Mouse (Mus musculus) embryonic facial prominence, embryonic 14.5 days (tissue): ENCODE measurements around the gene Arhgef18. TPM values are rescaled to one million over a fixed set of nuclear protein-coding genes. Genes with fewer than 3 reads are reported as not detected.
A peak's percentile ranks its signal among the peaks of the same experiment; 100 is the strongest.

Experiments
- ATAC-seq: fragments of 200-750 bp; cut with Nextera tagmentation; 2 replicates; pipeline ENCODE4 v1.8.0; 2017; ENCODE audit warnings: low read depth, moderate number of reproducible peaks, moderate TSS enrichment
- DNase-seq: peaks from one replicate; pipeline ENCODE4 v3.0.0-alpha.2; 2015; ENCODE audit warnings: low spot score
- H3K27ac ChIP-seq: fragments of 300-500 bp; sonication (generic); replicated peaks from 2 replicates; pipeline ENCODE4 v1.5.1; 2014; ENCODE audit warnings: low read depth, mild to moderate bottlenecking, low read length, moderate library complexity
- H3K27me3 ChIP-seq: fragments of 300-500 bp; sonication (generic); replicated peaks from 2 replicates; pipeline ENCODE4 v1.6.1; 2014; ENCODE audit warnings: low read length; ENCODE audit not compliant: control insufficient read depth, insufficient read depth
- H3K36me3 ChIP-seq: fragments of 300-500 bp; sonication (generic); 2 replicates; pipeline ENCODE4 v1.6.1; 2014; ENCODE audit warnings: low read length, mixed read lengths; ENCODE audit not compliant: control insufficient read depth, insufficient read depth
- H3K4me1 ChIP-seq: fragments of 300-500 bp; sonication (generic); 2 replicates; pipeline ENCODE4 v1.6.1; 2014; ENCODE audit warnings: antibody characterized with exemption, low read length; ENCODE audit not compliant: control insufficient read depth, insufficient read depth
- H3K4me2 ChIP-seq: fragments of 300-500 bp; sonication (generic); 2 replicates; pipeline ENCODE4 v1.6.1; 2014; ENCODE audit warnings: low read depth, mild to moderate bottlenecking, low read length, moderate library complexity, mixed read lengths
- H3K4me3 ChIP-seq: fragments of 300-500 bp; sonication (generic); 2 replicates; pipeline ENCODE4 v1.5.1; 2014; ENCODE audit warnings: low read depth, mild to moderate bottlenecking, low read length
- H3K9ac ChIP-seq: fragments of 300-500 bp; sonication (generic); 2 replicates; pipeline ENCODE4 v1.6.1; 2014; ENCODE audit warnings: low read depth, mild to moderate bottlenecking, low read length, moderate library complexity, mixed read lengths
- H3K9me3 ChIP-seq: fragments of 300-500 bp; sonication (generic); 2 replicates; pipeline ENCODE4 v1.6.1; 2016; ENCODE audit warnings: low read length; ENCODE audit not compliant: control insufficient read depth
- WGBS: fragments of 180-500 bp; shearing (Covaris S2); extraction: QIAGEN DNeasy Blood & Tissue Kit; methylation state at CpG from one replicate; pipeline ENCODE4 v1.1.7; 2014; 5-methylcytosine and 5-hydroxymethylcytosine counted together
- polyA plus RNA-seq: library from polyadenylated mRNA; unstranded; fragments of >200 nt; fragmentation: Nextera tagmentation; extraction: Ambion mirVana; gene quantifications from 2 replicates; pipeline ENCODE4 v1.2.1, GENCODE M21; 2014

Gene Arhgef18
- polyA plus RNA-seq, 1 experiment from 2014 or later, result 8.7 TPM

- WGBS, result 51% methylated on average over 6 of the region's 6 CpGs
- no peak for ATAC-seq
- Histone ChIP-seq H3K36me3 (no peaks in the 10 kb centered on the region), H3K27ac (no peak overlapping the region), H3K9me3 (no peaks in the 10 kb centered on the region), H3K9ac (no peak overlapping the region), H3K4me2 (no peak overlapping the region), H3K4me3 (no peak overlapping the region), H3K4me1 (no peaks in the 10 kb centered on the region), H3K27me3 (no peaks in the 10 kb centered on the region)
- DNase-seq, result no peak
Measured at GRCm38 (mm10) chr8:3353811-3354442, 38.9 kb upstream of the Arhgef18 start.

- H3K9me3 ChIP-seq, result no peaks in the 10 kb centered on the region
- H3K4me1 ChIP-seq, result no peaks in the 10 kb centered on the region
- ATAC-seq (no peak), DNase-seq (no peak)
- H3K4me3 ChIP-seq, result no peak overlapping the region
- H3K9ac ChIP-seq, result no peak overlapping the region
- H3K36me3 ChIP-seq, result no peaks in the 10 kb centered on the region
- no peak overlapping the region for H3K27ac ChIP-seq
- H3K27me3 ChIP-seq, result no peaks in the 10 kb centered on the region
- H3K4me2 ChIP-seq, result no peak overlapping the region
- 58% methylated on average over 5 of the region's 5 CpGs for WGBS
Measured at GRCm38 (mm10) chr8:3354443-3354812, 38.4 kb upstream of the Arhgef18 start.

DNA sequence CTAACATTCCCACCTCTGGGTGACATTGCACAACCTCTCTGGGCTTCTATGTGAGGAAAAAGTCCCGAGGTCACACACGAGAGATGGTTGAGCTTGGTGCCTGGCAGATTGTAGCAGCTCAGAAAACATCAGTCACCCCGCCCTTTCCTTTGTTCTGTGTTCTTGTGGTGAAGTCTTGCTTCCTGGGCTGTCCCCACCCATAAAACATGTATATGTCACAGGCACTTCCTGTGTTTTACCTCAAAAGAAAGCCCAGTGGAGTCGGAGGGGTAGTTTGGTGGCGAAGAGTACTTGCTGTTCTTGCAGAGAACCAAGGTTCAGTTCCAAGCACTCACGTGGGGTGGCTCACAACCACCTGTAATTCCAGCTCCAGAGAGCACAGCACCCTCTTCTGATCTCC, 37.2 kb upstream of the Arhgef18 start:
- no peak overlapping the region for H3K27ac ChIP-seq
- no peaks in the 10 kb centered on the region for H3K36me3 ChIP-seq
- H3K4me2 ChIP-seq, result no peak overlapping the region
- no peak overlapping the region for H3K9ac ChIP-seq
- H3K27me3 ChIP-seq, result no peaks in the 10 kb centered on the region
- DNase-seq, result no peak
- no peaks in the 10 kb centered on the region for H3K4me1 ChIP-seq
- no peak for ATAC-seq
- 81% methylated on average over 6 of the region's 6 CpGs for WGBS
- H3K9me3 ChIP-seq, result no peaks in the 10 kb centered on the region
- H3K4me3 ChIP-seq, result no peak overlapping the region

DNA sequence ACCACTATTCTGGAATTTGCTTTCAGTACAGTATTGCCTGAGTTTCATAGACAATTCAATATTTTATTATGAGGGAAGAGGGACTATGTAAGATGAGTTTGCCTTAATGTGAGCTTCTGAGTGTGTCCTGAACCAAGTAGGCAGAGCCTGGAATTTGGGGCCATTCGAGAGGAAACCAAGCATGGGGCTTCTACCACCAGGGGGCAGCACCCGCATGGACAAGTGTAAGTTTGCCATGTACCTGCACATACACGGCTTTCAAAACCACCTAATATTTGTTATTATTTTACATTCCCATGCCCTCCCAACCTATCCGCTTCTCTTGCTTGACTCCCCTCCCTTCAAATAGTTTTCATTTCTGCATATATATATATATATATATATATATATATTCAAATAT, 34.7 kb upstream of the Arhgef18 start:
- no peak overlapping the region for H3K27ac ChIP-seq
- ATAC-seq, result peak; percentile 48; the same call in 1 of the 2 replicates
- WGBS, result 3% methylated on average over 4 of the region's 4 CpGs

DNA sequence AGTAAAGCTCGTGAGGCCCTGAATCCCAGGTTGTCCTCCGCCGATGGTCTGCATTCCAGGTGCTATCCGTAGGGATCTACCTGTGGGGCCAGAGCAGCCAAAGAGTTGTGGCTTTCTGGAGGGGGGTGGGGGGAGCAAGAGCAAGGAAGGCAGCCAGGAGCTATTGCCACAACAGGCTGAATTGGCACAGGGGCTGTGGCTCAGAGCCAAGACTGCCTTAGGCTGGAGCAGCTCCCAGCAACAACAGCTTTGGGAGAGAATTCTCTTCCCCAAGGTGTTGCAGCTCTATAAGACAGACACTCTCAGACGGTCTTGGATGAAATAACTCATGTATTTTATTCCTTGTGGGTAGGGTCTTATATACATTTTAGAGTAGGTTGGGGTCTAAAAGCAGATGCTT, 25.7 kb upstream of the Arhgef18 start:
- no peak overlapping the region for H3K4me3 ChIP-seq
- no peak overlapping the region for H3K9ac ChIP-seq
- WGBS, result 76% methylated on average over 5 of the region's 5 CpGs
- no peaks in the 10 kb centered on the region for H3K36me3 ChIP-seq
- no peak overlapping the region for H3K4me2 ChIP-seq
- no peak overlapping the region for H3K27ac ChIP-seq
- no peaks in the 10 kb centered on the region for H3K4me1 ChIP-seq
- DNase-seq, result no peak
- no peaks in the 10 kb centered on the region for H3K27me3 ChIP-seq
- ATAC-seq, result no peak
- H3K9me3 ChIP-seq, result no peaks in the 10 kb centered on the region

More for the DNA sequence above, 34.7 kb upstream of the Arhgef18 start:
- H3K27me3 ChIP-seq, result no peaks in the 10 kb centered on the region
- H3K4me2 ChIP-seq, result no peak overlapping the region
- no peaks in the 10 kb centered on the region for H3K9me3 ChIP-seq
- no peaks in the 10 kb centered on the region for H3K4me1 ChIP-seq
- no peak overlapping the region for H3K4me3 ChIP-seq
- H3K9ac ChIP-seq, result no peak overlapping the region
- DNase-seq, result peak; percentile 75
- no peaks in the 10 kb centered on the region for H3K36me3 ChIP-seq

GRCm38 (mm10) chr8:3368091-3368490, 24.7 kb upstream of the Arhgef18 start:
- DNase-seq (no peak), ATAC-seq (no peak)
- 77% methylated on average over 1 of the region's 1 CpGs for WGBS
- Histone ChIP-seq H3K27me3 (no peaks in the 10 kb centered on the region), H3K9me3 (no peaks in the 10 kb centered on the region), H3K27ac (no peak overlapping the region), H3K4me3 (no peak overlapping the region), H3K36me3 (no peaks in the 10 kb centered on the region), H3K9ac (no peak overlapping the region), H3K4me2 (no peak overlapping the region), H3K4me1 (no peaks in the 10 kb centered on the region)

DNA sequence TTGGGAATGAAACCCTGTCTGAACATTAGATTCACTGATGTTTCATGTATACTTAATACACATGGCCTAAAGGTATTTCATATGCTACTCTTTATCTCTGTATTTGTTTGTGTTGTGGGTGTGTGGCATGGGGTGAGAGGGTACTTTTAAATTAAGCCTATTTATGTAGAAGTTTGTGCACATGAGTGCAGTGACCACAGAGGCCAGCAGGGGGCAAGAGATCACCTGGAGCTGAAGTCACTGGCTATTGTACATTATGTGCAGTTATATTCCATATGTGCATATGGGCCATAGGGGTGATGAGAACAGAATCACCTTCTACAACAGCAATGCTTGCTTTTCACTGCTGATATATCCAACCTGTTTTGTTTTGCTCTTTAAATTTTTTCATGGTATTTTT, 17.1 kb upstream of the Arhgef18 start:
- DNase-seq, result no peak
- Histone ChIP-seq H3K27ac (no peak overlapping the region), H3K27me3 (no peaks in the 10 kb centered on the region), H3K9ac (no peak overlapping the region), H3K4me2 (no peak overlapping the region), H3K36me3 (no peaks in the 10 kb centered on the region), H3K9me3 (0 out of 2 replicates have a peak, but pooled peaks cover 5% of the 10 kb centered on the region), H3K4me3 (no peak overlapping the region), H3K4me1 (no peaks in the 10 kb centered on the region)
- no peak for ATAC-seq

DNA sequence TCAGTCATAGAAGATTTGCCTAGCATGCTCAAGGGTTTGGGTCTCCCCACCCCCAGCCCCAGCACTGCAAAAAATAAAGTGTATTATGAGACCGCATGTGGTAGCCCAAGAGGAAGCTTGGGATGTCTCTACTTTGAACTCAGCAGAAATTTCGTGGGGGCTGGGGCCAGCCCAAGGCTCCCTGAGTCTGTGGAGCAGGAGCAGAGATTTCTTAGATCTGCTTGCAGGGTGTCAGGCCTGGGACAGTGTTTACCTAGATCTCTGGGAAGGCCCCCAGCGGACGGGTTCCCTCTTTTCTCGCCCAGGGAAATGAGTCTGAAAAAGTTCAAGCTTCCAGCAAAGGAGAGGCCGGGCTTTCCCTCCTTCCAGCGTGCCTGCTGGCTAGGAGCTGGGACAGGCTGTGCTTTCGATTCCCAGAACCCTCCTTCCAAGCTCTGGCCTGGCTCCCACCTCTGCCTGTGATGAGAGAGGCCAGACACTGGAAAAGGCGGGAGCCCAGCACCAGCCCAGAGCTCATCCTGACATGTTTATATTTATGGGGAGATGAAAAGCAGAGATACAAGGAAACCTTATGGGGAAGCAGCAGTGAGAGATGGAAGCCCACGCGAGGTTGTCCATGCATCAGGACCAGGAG, 16.0 kb upstream of the Arhgef18 start:
- 62% methylated on average over 11 of the region's 11 CpGs for whole genome bisulfite sequencing
- Histone ChIP-seq H3K9ac (no peak overlapping the region), H3K36me3 (no peaks in the 10 kb centered on the region), H3K4me2 (no peak overlapping the region), H3K27me3 (no peaks in the 10 kb centered on the region), H3K4me1 (no peaks in the 10 kb centered on the region), H3K9me3 (0 out of 2 replicates have a peak, but pooled peaks cover 5% of the 10 kb centered on the region), H3K27ac (no peak overlapping the region), H3K4me3 (no peak overlapping the region)
- ATAC-seq, result no peak
- DNase-seq, result no peak

- 39% methylated on average over 6 of the region's 6 CpGs for WGBS
- DNase-seq (peak; percentile 66), ATAC-seq (no peak; the same call in 1 of the 2 replicates)
Measured at GRCm38 (mm10) chr8:3387286-3387685, 5.5 kb upstream of the Arhgef18 start.

More at GRCm38 (mm10) chr8:3387286-3387685, 5.5 kb upstream of the Arhgef18 start:
- H3K9ac ChIP-seq, result no peak overlapping the region
- no peaks in the 10 kb centered on the region for H3K36me3 ChIP-seq
- 0 out of 2 replicates have a peak, but pooled peaks cover 3% of the 10 kb centered on the region for H3K4me1 ChIP-seq
- no peak overlapping the region for H3K4me2 ChIP-seq
- H3K27ac ChIP-seq, result no peak overlapping the region
- no peaks in the 10 kb centered on the region for H3K9me3 ChIP-seq
- H3K4me3 ChIP-seq, result no peak overlapping the region
- H3K27me3 ChIP-seq, result no peaks in the 10 kb centered on the region
